In genomic region chr3:152401964-152402670, GRCm38 (mm10) we compare ENCODE assay signal across 10 mouse cellular contexts. TPM values are rescaled to one million over a fixed set of nuclear protein-coding genes. Genes with fewer than 3 reads are reported as not detected.
DNase-seq lines count a peak whose midpoint lies in the region; ATAC-seq lines count a peak whose summit lies in the region.
"Had no signal": no experiment of that assay in that cellular context is flagged by ENCODE, and none has a peak within 500 bp of the region (broad histone marks: within the 10 kb centered on the region; RNA-seq: fewer than 3 reads in every experiment).

No protein-coding gene starts in this region.

- no peak overlapping the region for H3K4me3 ChIP-seq in forebrain, embryonic 14.5 days (ENCODE audit: low read depth, low read length)
- H3K4me3 ChIP-seq in forebrain, embryonic 13.5 days: no peak overlapping the region
- H3K4me3 ChIP-seq: erythroblast, embryonic 14.5 days; midbrain, embryonic 12.5 days had no signal

- no peaks in the 10 kb centered on the region for H3K27me3 ChIP-seq in forebrain, embryonic 14.5 days (replicated peaks; ENCODE audit: control insufficient read depth, insufficient read depth, low read length)
- no peaks in the 10 kb centered on the region for H3K27me3 ChIP-seq in forebrain, embryonic 13.5 days
- H3K27me3 ChIP-seq: midbrain, embryonic 12.5 days had no signal

- WGBS in forebrain, embryonic 14.5 days: 91% methylated on average over 7 of the region's 7 CpGs
- 90% methylated on average over 7 of the region's 7 CpGs for WGBS in forebrain, embryonic 13.5 days

- H3K4me2 ChIP-seq in forebrain, embryonic 14.5 days (ENCODE audit: low read length): no peak overlapping the region
- H3K4me2 ChIP-seq in forebrain, embryonic 13.5 days: no peak overlapping the region
- H3K4me2 ChIP-seq: midbrain, embryonic 12.5 days had no signal

- no peak overlapping the region for H3K27ac ChIP-seq in forebrain, embryonic 14.5 days (ENCODE audit: low read depth, low read length)
- no peak overlapping the region for H3K27ac ChIP-seq in forebrain, embryonic 13.5 days
- H3K27ac ChIP-seq: midbrain, embryonic 12.5 days had no signal

- H3K4me1 ChIP-seq in forebrain, embryonic 14.5 days (ENCODE audit: control insufficient read depth, insufficient read depth, low read length): peaks cover 6% of the 10 kb centered on the region; the same call in 1 of the 2 replicates
- peaks cover 17% of the 10 kb centered on the region for H3K4me1 ChIP-seq in forebrain, embryonic 13.5 days

- no peak for ATAC-seq in forebrain, embryonic 14.5 days
- no peak for ATAC-seq in forebrain, embryonic 13.5 days

- no peak overlapping the region for H3K9ac ChIP-seq in forebrain, embryonic 14.5 days (ENCODE audit: low read length)
- H3K9ac ChIP-seq in forebrain, embryonic 13.5 days: no peak overlapping the region
- H3K9ac ChIP-seq: midbrain, embryonic 12.5 days had no signal

- intact Hi-C loops in heart, postnatal 25 days (cut with DNase I): no loop called here

- no peaks in the 10 kb centered on the region for H3K36me3 ChIP-seq in forebrain, embryonic 14.5 days (ENCODE audit: control insufficient read depth, insufficient read depth, low read length)
- no peaks in the 10 kb centered on the region for H3K36me3 ChIP-seq in forebrain, embryonic 13.5 days (ENCODE audit: poor library complexity, severe bottlenecking)
- H3K36me3 ChIP-seq: midbrain, embryonic 12.5 days had no signal

- DNase-seq in forebrain, embryonic 14.5 days (ENCODE audit: low spot score): peak; percentile 14
- peak; percentile 86 for DNase-seq in 416B (ENCODE audit: low read depth)
- peak; percentile 15 for DNase-seq in embryo, embryonic 9.5 days (ENCODE audit: extremely low spot score)
- DNase-seq in heart, postnatal 25 days (ENCODE audit: low spot score): peak; percentile 39
- DNase-seq in lung, postnatal 10 days: peak; percentile 61
- no peak for DNase-seq in testis, postnatal 14 days (ENCODE audit: low spot score)
- no peak for DNase-seq in frontal cortex, postnatal 36 days (ENCODE audit: low spot score in 2 of 2)

- no peaks in the 10 kb centered on the region for H3K9me3 ChIP-seq in forebrain, embryonic 14.5 days (replicated peaks; ENCODE audit: control insufficient read depth, low read length)
- H3K9me3 ChIP-seq in forebrain, embryonic 13.5 days (replicated peaks): no peaks in the 10 kb centered on the region
- H3K9me3 ChIP-seq: midbrain, embryonic 12.5 days had no signal

RNA-seq across cellular contexts. Expression of gene Zzz3, which starts 6.8 kb away (rescaled TPM):
- polyA plus RNA-seq in forebrain, embryonic 14.5 days (2014; fragmentation: Nextera tagmentation; extraction: Ambion mirVana): 42.1 and 44.0 TPM in 2 replicates
- polyA plus RNA-seq in forebrain, embryonic 13.5 days (2015; fragmentation: Nextera tagmentation; extraction: Ambion mirVana): 39.4 and 46.6 TPM in 2 replicates
- total RNA-seq in heart, postnatal 25 days (2021): 10 to 100 TPM; 22.8 to 23.5 TPM

RNA-seq across cellular contexts. Expression of gene Usp33, which starts 55.8 kb away (rescaled TPM):
- polyA plus RNA-seq in forebrain, embryonic 14.5 days (2014; fragmentation: Nextera tagmentation; extraction: Ambion mirVana): 85.4 and 97.3 TPM in 2 replicates
- 64.7 and 69.5 TPM in 2 replicates for polyA plus RNA-seq in forebrain, embryonic 13.5 days (2015; fragmentation: Nextera tagmentation; extraction: Ambion mirVana)
- total RNA-seq in heart, postnatal 25 days (2021): 10 to 100 TPM; 22.3 to 25.2 TPM

Comparison
In these comparisons a context has a peak if more than half of its experiments do, and no peak if none do; other contexts are left out.
1. DNase-seq: peak in forebrain, embryonic 14.5 days (single experiment), 416B (single experiment), embryo, embryonic 9.5 days (single experiment), heart, postnatal 25 days (single experiment) and lung, postnatal 10 days (single experiment); none in testis, postnatal 14 days (single experiment) and frontal cortex, postnatal 36 days (0 of 2).